Mouse (Mus musculus): ENCODE data around the gene Exoc2. TPM values are rescaled to one million over a fixed set of nuclear protein-coding genes. Genes with fewer than 3 reads are reported as not detected.

Gene Exoc2
- total and polyA plus RNA-seq, 3 experiments, result 22.1 to 26.0 TPM; not detected in 1

DNA sequence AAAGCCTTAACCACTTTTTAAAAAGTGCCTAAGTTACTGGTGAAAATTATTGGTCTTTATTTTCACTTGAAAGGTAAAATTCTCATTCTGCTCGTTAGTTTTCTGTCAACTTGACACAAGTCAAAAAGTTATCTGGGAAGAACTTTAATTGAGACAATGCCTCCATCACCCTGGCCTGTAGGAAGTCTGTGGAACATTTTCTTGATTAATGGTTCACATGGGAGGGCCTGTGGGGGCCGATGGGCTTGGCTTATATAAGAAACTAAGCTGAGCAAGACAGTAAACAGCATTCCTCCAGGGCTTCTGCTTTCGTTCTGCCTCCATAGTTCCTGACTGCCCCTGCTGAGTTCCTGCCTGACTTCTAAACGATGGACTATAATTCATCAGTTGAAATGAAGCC is 81.6 kb downstream of the Exoc2 start:
- H3K36me3 ChIP-seq (ENCODE audit: control insufficient read depth in 1 of 2, insufficient read depth in 2 of 2, low read length in 2 of 2), result 0 out of 4 replicates have a peak, but pooled peaks cover 0 to 2% of the 10 kb centered on the region in 2 experiments
- H3K27me3 ChIP-seq (ENCODE audit: control insufficient read depth in 1 of 2, insufficient read depth in 2 of 2, low read length in 2 of 2), result no peaks in the 10 kb centered on the region
- no peak overlapping the region for H3K4me3 ChIP-seq (ENCODE audit: control insufficient read depth in 1 of 2, insufficient read depth in 1 of 2, low read depth in 2 of 2, low read length in 2 of 2)
- no peak overlapping the region for H3K9ac ChIP-seq (ENCODE audit: control insufficient read depth, low read depth, low read length, poor library complexity, severe bottlenecking)
- TF ChIP-seq TBP (IDR thresholded peaks at IDR 0.05; ENCODE audit: low read depth, low read length) (no peak), MAZ (IDR thresholded peaks at IDR 0.05; ENCODE audit: low read depth, low read length) (no peak), POLR2AphosphoS2 (IDR thresholded peaks at IDR 0.05; ENCODE audit: low read length) (no peak), SIN3A (IDR thresholded peaks at IDR 0.05; ENCODE audit: low read length) (no peak), USF2 (IDR thresholded peaks at IDR 0.05; ENCODE audit: borderline replicate concordance in 1 of 2, insufficient read depth in 1 of 2, low read depth in 1 of 2, low read length in 2 of 2) (no peak), CHD1 (IDR thresholded peaks at IDR 0.05; ENCODE audit: low read depth, low read length) (no peak), ZMIZ1 (IDR thresholded peaks at IDR 0.05; ENCODE audit: low read depth, low read length) (no peak), UBTF (IDR thresholded peaks at IDR 0.05; ENCODE audit: borderline replicate concordance, insufficient read depth, low read depth, low read length) (no peak), CHD2 (IDR thresholded peaks at IDR 0.05; ENCODE audit: low read length) (no peak), RCOR1 (IDR thresholded peaks at IDR 0.05; ENCODE audit: low read depth, low read length) (no peak)
- DNase-seq (ENCODE audit: low read depth, low spot score), result no peak
- no peaks in the 10 kb centered on the region for H3K4me1 ChIP-seq (ENCODE audit: control insufficient read depth in 1 of 2, insufficient read depth in 2 of 2, low read length in 2 of 2)
- no peak overlapping the region for H3K27ac ChIP-seq (ENCODE audit: control insufficient read depth, low read depth, low read length)
- H3K79me2 ChIP-seq (ENCODE audit: control insufficient read depth, insufficient read depth, low read length, poor library complexity), result no peaks in the 10 kb centered on the region
- no peaks in the 10 kb centered on the region for H3K9me3 ChIP-seq (replicated peaks; ENCODE audit: insufficient read depth, low read length)

DNA sequence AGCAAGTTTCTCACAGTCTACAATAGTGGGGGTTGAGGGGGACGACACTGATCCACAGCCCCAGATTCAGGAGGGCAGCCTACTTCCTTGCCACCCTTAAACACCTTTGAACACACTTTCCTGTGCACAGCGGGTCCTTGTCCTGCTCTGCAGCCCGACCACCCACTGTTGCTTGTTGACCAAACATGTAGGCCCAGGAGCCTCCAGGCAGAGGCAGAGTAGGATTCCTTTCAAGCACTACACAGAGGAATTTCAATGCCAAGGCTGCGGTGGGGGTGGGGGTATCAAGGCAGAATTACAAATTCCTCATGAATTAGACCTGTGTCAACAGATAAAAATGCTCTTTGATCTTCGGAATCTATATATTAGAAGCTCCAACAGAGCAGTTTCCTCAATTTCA is 82.7 kb downstream of the Exoc2 start:
- Histone ChIP-seq H3K4me1 (ENCODE audit: control insufficient read depth in 1 of 2, insufficient read depth in 2 of 2, low read length in 2 of 2) (no peaks in the 10 kb centered on the region), H3K36me3 (ENCODE audit: control insufficient read depth in 1 of 2, insufficient read depth in 2 of 2, low read length in 2 of 2) (0 out of 4 replicates have a peak, but pooled peaks cover 0 to 2% of the 10 kb centered on the region in 2 experiments), H3K4me3 (ENCODE audit: control insufficient read depth in 1 of 2, insufficient read depth in 1 of 2, low read depth in 2 of 2, low read length in 2 of 2) (no peak overlapping the region), H3K27me3 (ENCODE audit: control insufficient read depth in 1 of 2, insufficient read depth in 2 of 2, low read length in 2 of 2) (no peaks in the 10 kb centered on the region), H3K79me2 (ENCODE audit: control insufficient read depth, insufficient read depth, low read length, poor library complexity) (no peaks in the 10 kb centered on the region), H3K27ac (ENCODE audit: control insufficient read depth, low read depth, low read length) (no peak overlapping the region), H3K9me3 (replicated peaks; ENCODE audit: insufficient read depth, low read length) (no peaks in the 10 kb centered on the region), H3K9ac (ENCODE audit: control insufficient read depth, low read depth, low read length, poor library complexity, severe bottlenecking) (no peak overlapping the region)
- no peak for TF ChIP-seq USF1 (IDR thresholded peaks at IDR 0.05; ENCODE audit: low read depth, low read length)
- no peak for TF ChIP-seq POLR2AphosphoS2 (IDR thresholded peaks at IDR 0.05; ENCODE audit: low read length)
- no peak for TF ChIP-seq E2F4 (IDR thresholded peaks at IDR 0.05; ENCODE audit: borderline replicate concordance, low read depth, low read length)
- no peak for TF ChIP-seq MXI1 (IDR thresholded peaks at IDR 0.05; ENCODE audit: low read depth, low read length)
- TF ChIP-seq GATA1 (IDR thresholded peaks at IDR 0.05; ENCODE audit: low read depth, low read length), result no peak
- TF ChIP-seq JUND (IDR thresholded peaks at IDR 0.05; ENCODE audit: low read depth, low read length), result no peak
- no peak for TF ChIP-seq SIN3A (IDR thresholded peaks at IDR 0.05; ENCODE audit: low read length)
- no peak for TF ChIP-seq ZNF384 (IDR thresholded peaks at IDR 0.05; ENCODE audit: low read depth, low read length)
- no peak for TF ChIP-seq UBTF (IDR thresholded peaks at IDR 0.05; ENCODE audit: borderline replicate concordance, insufficient read depth, low read depth, low read length)
- no peak for TF ChIP-seq MYB (IDR thresholded peaks at IDR 0.05; ENCODE audit: low read depth, low read length)
- TF ChIP-seq POLR2A (IDR thresholded peaks at IDR 0.05; ENCODE audit: control insufficient read depth in 1 of 2, insufficient read depth in 1 of 2, low read depth in 1 of 2, low read length in 2 of 2, poor library complexity in 1 of 2), result no peak
- no peak for TF ChIP-seq RAD21 (IDR thresholded peaks at IDR 0.05; ENCODE audit: low read depth, low read length)
- no peak for TF ChIP-seq TAL1 (IDR thresholded peaks at IDR 0.05; ENCODE audit: low read length)
- no peak for TF ChIP-seq HCFC1 (IDR thresholded peaks at IDR 0.05; ENCODE audit: low read depth, low read length)
- TF ChIP-seq TCF12 (IDR thresholded peaks at IDR 0.05; ENCODE audit: low read depth, low read length), result no peak
- DNase-seq (ENCODE audit: low read depth, low spot score), result no peak
